Mouse (Mus musculus) heart, embryonic 11.5 days (tissue): ENCODE measurements at regions not wholly inside any gene's neighbourhood (a gene's known extent, or its start where the extent isn't known, plus 50 kb on each side); places are given as distances from the start of the nearest gene placed in this dataset.

Experiments
- ATAC-seq: fragments of 200-750 bp; cut with Nextera tagmentation; replicated peaks from 2 replicates; pipeline ENCODE4 v1.8.0; 2017; ENCODE audit warnings: moderate library complexity; ENCODE audit not compliant: insufficient number of reproducible peaks, low FRiP score, low TSS enrichment
- H3K27ac ChIP-seq: fragments of 300-500 bp; sonication (generic); 2 replicates; pipeline ENCODE4 v1.5.1; 2014; ENCODE audit warnings: mild to moderate bottlenecking, low read depth, low read length
- H3K27me3 ChIP-seq: fragments of 300-500 bp; sonication (generic); 2 replicates; pipeline ENCODE4 v1.6.1; 2014; ENCODE audit warnings: mild to moderate bottlenecking, low read length, mixed read lengths; ENCODE audit not compliant: control insufficient read depth, insufficient read depth
- H3K36me3 ChIP-seq: fragments of 300-500 bp; sonication (generic); 2 replicates; pipeline ENCODE4 v1.6.1; 2014; ENCODE audit warnings: mild to moderate bottlenecking, low read length, moderate library complexity, mixed read lengths; ENCODE audit not compliant: control insufficient read depth, insufficient read depth
- H3K4me1 ChIP-seq: fragments of 300-500 bp; sonication (generic); 2 replicates; pipeline ENCODE4 v1.6.1; 2014; ENCODE audit warnings: low read length; ENCODE audit not compliant: control insufficient read depth, insufficient read depth
- H3K4me2 ChIP-seq: fragments of 300-500 bp; sonication (generic); 2 replicates; pipeline ENCODE4 v1.6.1; 2014; ENCODE audit warnings: mild to moderate bottlenecking, moderate library complexity
- H3K4me3 ChIP-seq: fragments of 300-500 bp; sonication (generic); 2 replicates; pipeline ENCODE4 v1.5.1; 2014; ENCODE audit warnings: low read depth, low read length
- H3K9ac ChIP-seq: fragments of 300-500 bp; sonication (generic); 2 replicates; pipeline ENCODE4 v1.6.1; 2014; ENCODE audit warnings: mild to moderate bottlenecking, low read depth, low read length, moderate library complexity
- H3K9me3 ChIP-seq: fragments of 300-500 bp; sonication (generic); replicated peaks from 2 replicates; pipeline ENCODE4 v1.6.1; 2016; ENCODE audit warnings: low read length; ENCODE audit not compliant: control insufficient read depth
- WGBS: fragments of 180-500 bp; shearing (Covaris S2); extraction: QIAGEN DNeasy Blood & Tissue Kit; methylation state at CpG from one replicate; pipeline ENCODE4 v1.1.7; 2014; ENCODE audit not compliant: insufficient replicate concordance; 5-methylcytosine and 5-hydroxymethylcytosine counted together

GRCm38 (mm10) chr15:63658031-63658521, 186.9 kb downstream of the Gsdmc2 start:
- H3K9ac ChIP-seq, result no peak overlapping the region
- H3K4me1 ChIP-seq, result no peaks in the 10 kb centered on the region
- ATAC-seq, result no peak
- H3K36me3 ChIP-seq, result no peaks in the 10 kb centered on the region
- 57% methylated on average over 9 of the region's 9 CpGs for WGBS
- no peak overlapping the region for H3K27ac ChIP-seq
- H3K4me2 ChIP-seq, result no peak overlapping the region
- no peaks in the 10 kb centered on the region for H3K27me3 ChIP-seq
- H3K4me3 ChIP-seq, result no peak overlapping the region
- no peaks in the 10 kb centered on the region for H3K9me3 ChIP-seq

- WGBS, result 35% methylated on average over 11 of the region's 11 CpGs
- Histone ChIP-seq H3K4me1 (no peaks in the 10 kb centered on the region), H3K9me3 (no peaks in the 10 kb centered on the region), H3K27me3 (no peaks in the 10 kb centered on the region), H3K27ac (no peak overlapping the region), H3K4me2 (no peak overlapping the region), H3K36me3 (no peaks in the 10 kb centered on the region), H3K4me3 (no peak overlapping the region), H3K9ac (no peak overlapping the region)
- ATAC-seq, result no peak
Observed at GRCm38 (mm10) chr15:63652216-63652961, 192.6 kb downstream of the Gsdmc2 start.

GRCm38 (mm10) chr15:63651120-63651519, 193.9 kb downstream of the Gsdmc2 start:
- no peaks in the 10 kb centered on the region for H3K9me3 ChIP-seq
- no peak overlapping the region for H3K9ac ChIP-seq
- H3K4me2 ChIP-seq, result no peak overlapping the region
- no peaks in the 10 kb centered on the region for H3K27me3 ChIP-seq
- H3K4me3 ChIP-seq, result no peak overlapping the region
- no peak overlapping the region for H3K27ac ChIP-seq
- WGBS, result 85% methylated on average over 7 of the region's 7 CpGs
- ATAC-seq, result no peak
- no peaks in the 10 kb centered on the region for H3K4me1 ChIP-seq
- H3K36me3 ChIP-seq, result no peaks in the 10 kb centered on the region

- H3K27ac ChIP-seq, result no peak overlapping the region
- 62% methylated on average over 12 of the region's 12 CpGs for WGBS
Observed at GRCm38 (mm10) chr15:63648142-63648989, 196.6 kb downstream of the Gsdmc2 start.

DNA sequence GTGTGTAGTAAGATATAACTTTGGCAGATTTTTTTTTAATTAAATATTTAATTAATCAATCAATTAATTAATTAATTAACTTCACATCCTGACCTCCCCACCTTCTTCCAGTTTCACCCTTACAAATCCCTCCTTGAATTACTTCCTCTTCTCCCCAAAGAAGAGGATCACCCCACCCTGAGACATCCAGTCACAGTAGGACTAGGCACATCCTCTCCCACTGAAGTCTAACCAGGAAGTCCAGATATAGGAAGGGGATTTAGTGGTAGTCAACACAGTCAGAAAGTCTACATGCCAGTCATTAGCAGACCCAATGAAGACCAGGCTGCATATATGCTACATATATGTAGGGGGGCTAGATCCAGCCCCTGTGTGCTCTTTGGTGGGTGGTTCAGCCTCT, 220.2 kb downstream of the Gsdmc2 start:
- Histone ChIP-seq H3K4me3 (no peak overlapping the region), H3K9me3 (no peaks in the 10 kb centered on the region), H3K27me3 (no peaks in the 10 kb centered on the region), H3K4me1 (no peaks in the 10 kb centered on the region), H3K27ac (no peak overlapping the region), H3K36me3 (no peaks in the 10 kb centered on the region), H3K4me2 (no peak overlapping the region), H3K9ac (no peak overlapping the region)
- no peak for ATAC-seq

More at GRCm38 (mm10) chr15:63648142-63648989, 196.6 kb downstream of the Gsdmc2 start:
- no peaks in the 10 kb centered on the region for H3K27me3 ChIP-seq
- H3K9ac ChIP-seq, result no peak overlapping the region
- H3K36me3 ChIP-seq, result no peaks in the 10 kb centered on the region
- H3K9me3 ChIP-seq, result no peaks in the 10 kb centered on the region
- 0 out of 2 replicates have a peak, but pooled peaks have one; percentile 14 for ATAC-seq
- H3K4me2 ChIP-seq, result no peak overlapping the region
- no peak overlapping the region for H3K4me3 ChIP-seq
- H3K4me1 ChIP-seq, result no peaks in the 10 kb centered on the region

DNA sequence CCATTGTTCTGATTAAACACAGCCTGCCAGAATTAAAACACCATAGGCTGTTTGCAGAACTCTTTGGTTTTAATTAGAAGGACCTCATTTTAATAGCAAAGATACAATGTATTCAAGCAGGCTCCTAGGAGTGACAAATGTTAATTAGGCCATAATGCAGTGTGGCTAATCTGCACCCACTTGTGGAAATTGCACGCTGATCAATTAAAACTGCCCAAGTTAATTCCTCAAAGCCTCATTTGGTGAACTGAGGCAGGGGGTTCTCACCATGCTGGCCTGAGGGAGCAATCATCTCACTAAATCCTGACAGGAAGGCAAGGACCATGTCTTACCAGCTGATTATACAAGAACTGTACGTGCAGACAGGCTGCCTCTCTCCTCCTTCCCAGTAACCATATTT, 220.7 kb downstream of the Gsdmc2 start:
- H3K9me3 ChIP-seq, result no peaks in the 10 kb centered on the region
- H3K4me3 ChIP-seq, result no peak overlapping the region
- ATAC-seq, result no peak
- H3K4me2 ChIP-seq, result no peak overlapping the region
- WGBS, result 63% methylated on average over 2 of the region's 2 CpGs
- H3K27me3 ChIP-seq, result no peaks in the 10 kb centered on the region
- H3K9ac ChIP-seq, result no peak overlapping the region
- H3K36me3 ChIP-seq, result no peaks in the 10 kb centered on the region
- no peaks in the 10 kb centered on the region for H3K4me1 ChIP-seq
- H3K27ac ChIP-seq, result no peak overlapping the region

- no peak overlapping the region; the same call in 1 of the 2 replicates for H3K4me2 ChIP-seq
- no peaks in the 10 kb centered on the region for H3K36me3 ChIP-seq
- H3K9ac ChIP-seq, result no peak overlapping the region
- H3K9me3 ChIP-seq, result no peaks in the 10 kb centered on the region
- no peaks in the 10 kb centered on the region for H3K27me3 ChIP-seq
- H3K27ac ChIP-seq, result no peak overlapping the region
- H3K4me1 ChIP-seq, result peaks cover 6% of the 10 kb centered on the region; the same call in 1 of the 2 replicates
- H3K4me3 ChIP-seq, result no peak overlapping the region
- no peak for ATAC-seq
- 25% methylated on average over 8 of the region's 8 CpGs for WGBS
Observed at GRCm38 (mm10) chr15:63616506-63617208, 228.3 kb downstream of the Gsdmc2 start.

GRCm38 (mm10) chr15:63614191-63614590, 230.8 kb downstream of the Gsdmc2 start:
- Histone ChIP-seq H3K27ac (no peak overlapping the region), H3K36me3 (no peaks in the 10 kb centered on the region), H3K4me3 (no peak overlapping the region), H3K27me3 (no peaks in the 10 kb centered on the region), H3K9ac (no peak overlapping the region), H3K4me2 (no peak overlapping the region), H3K4me1 (peaks cover 6% of the 10 kb centered on the region; the same call in 1 of the 2 replicates), H3K9me3 (no peaks in the 10 kb centered on the region)
- WGBS, result 85% methylated on average over 2 of the region's 2 CpGs
- no peak for ATAC-seq
